Mouse (Mus musculus) Muller cell, postnatal 12 days (primary cell): ENCODE measurements around the gene Syt5.
A peak's percentile ranks its signal among the peaks of the same experiment; 100 is the strongest.
"Not testable (repeated sequence)": the region's sequence is repeated elsewhere in the genome, so short reads cannot be mapped to it uniquely, and the experiment has no call there.

Experiments used
- DNase-seq: peaks from one replicate; pipeline ENCODE4 v3.0.0-alpha.2; 2015; ENCODE audit errors: inconsistent ontology term

Syt5 gene

GRCm38 (mm10) chr7:4547221-4547641 lies at the start of gene Syt5:
TSS of gene Syt5 (minus strand) at chr7:4547541.
- DNase-seq: peak; percentile 19

DNA sequence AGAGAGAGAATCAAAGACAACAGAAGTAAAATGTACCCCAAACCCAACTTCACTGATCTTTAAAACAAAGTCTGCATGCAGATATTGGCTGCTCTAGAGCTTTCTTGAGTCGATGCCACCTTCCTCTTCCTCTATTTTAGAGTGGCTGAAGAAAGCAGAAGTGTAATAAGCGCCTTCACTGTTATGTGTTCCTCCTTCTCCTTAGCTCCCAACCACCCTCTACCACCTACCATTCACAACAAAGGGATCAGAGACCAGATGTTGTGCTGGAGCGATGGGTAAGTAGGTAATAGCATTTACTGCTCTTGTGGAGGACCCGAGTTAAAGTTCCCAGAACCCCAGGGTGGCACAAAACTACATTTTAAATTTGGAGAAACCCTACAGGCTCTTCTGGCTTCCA lies 49.7 kb upstream of the Syt5 start:
- not testable (repeated sequence) for DNase-seq

- not testable (repeated sequence) for DNase-seq
Measured at GRCm38 (mm10) chr7:4581481-4581880, 34.1 kb upstream of the Syt5 start.

- DNase-seq: not testable (repeated sequence)
Measured at GRCm38 (mm10) chr7:4572361-4572760, 25.0 kb upstream of the Syt5 start.

DNA sequence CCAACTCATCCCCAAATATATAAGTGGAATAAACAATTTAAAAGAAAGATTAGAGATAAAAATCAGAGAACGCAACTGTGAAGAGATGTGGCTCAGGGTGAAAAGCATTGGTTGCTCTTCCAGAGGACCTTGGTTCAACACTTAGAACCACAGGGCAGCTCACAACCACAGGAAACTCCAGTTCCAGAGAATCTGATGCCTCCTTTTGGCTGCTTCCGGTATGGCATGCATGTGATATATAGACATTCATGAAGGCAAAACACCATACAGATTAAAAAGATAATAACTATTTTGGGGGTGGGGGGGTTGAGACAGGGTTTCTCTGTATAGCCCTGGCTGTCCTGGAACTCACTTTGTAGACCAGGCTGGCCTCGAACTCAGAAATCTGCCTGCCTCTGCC lies 15.3 kb upstream of the Syt5 start:
- no peak for DNase-seq

- no peak for DNase-seq
Measured at GRCm38 (mm10) chr7:4557167-4557560, 9.8 kb upstream of the Syt5 start.

GRCm38 (mm10) chr7:4556256-4557166 lies 9.2 kb upstream of the Syt5 start:
- peak; percentile 79 for DNase-seq

GRCm38 (mm10) chr7:4546591-4547131 lies 680 bp downstream of the Syt5 start:
- peak; percentile 64 for DNase-seq

DNA sequence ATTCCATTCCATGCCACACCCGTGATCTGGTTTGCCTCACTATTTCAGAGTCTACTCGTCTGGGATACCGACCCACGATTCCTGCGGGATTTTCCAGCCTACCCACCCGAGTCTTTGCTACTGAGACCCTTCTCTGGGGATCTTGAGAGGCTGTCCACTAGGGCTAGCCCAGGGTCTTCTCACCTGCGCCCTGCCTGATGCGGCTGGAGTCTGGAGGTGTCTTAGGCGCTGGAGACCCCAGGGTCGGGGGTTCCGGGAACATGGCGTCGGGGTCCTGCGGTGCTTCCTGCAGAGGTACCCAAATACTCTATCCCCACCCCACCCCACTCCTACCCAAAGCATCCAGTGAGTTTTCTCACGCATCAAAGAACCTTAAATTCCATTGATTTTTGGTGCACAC lies 1.3 kb downstream of the Syt5 start:
- no peak for DNase-seq

DNA sequence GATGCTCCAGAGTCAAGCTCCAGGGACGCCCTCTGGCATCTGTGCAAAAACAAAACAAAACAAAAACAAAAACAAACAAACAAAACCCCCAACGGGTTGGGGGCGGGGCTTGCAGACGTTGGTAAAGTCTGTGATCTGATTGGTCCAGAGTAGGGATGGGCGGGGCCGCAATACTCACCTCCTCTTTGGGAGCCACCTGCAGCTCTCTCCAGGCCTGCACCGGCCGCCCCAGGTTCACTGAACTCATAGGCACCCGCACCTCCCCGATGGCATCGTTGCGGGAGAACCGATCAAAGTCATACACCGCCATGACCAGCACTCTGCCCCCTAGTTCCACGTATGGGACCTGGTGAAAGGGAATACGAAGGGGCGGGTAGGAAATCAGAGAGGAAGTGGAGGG lies 5.3 kb downstream of the Syt5 start:
- no peak for DNase-seq

DNA sequence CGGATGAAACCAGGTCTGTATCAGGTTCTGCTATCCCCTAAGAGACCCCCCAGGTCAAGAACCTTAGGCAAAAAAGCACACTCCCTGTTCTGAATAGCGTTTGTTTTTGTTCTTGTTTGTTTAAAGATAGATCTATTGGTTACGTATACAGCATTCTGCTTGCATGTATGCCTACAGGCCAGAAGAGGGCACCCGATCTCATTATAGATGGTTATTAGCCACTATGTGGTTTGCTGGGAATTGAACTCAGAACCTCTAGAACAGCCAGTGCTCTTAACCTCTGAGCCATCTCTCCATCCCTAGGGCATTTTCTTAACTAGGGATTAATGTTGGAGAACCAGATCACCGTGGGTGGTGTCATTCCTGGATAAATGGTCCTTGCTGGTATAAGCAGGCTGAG lies 6.0 kb downstream of the Syt5 start:
- DNase-seq: no peak

DNA sequence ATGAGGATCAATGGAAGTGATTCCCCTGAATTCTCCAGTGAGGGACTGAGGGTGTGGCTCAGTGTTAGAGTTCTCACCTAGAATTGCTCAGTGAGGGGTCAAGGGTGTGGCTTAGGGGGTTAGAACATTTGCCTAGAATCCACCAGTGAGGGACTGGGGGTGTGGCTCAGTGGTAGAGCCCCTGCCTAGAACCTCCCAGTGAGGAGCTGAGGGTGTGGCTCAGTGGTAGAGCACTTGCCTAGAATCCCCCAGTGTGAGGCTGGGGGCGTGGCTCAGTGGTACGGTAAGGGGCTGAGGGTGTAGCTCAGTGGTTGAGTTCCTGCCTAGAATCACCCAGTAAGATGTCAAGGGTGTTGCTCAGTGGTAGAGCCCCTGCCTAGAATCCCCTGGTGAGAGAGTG lies 8.3 kb downstream of the Syt5 start:
- no peak for DNase-seq

DNA sequence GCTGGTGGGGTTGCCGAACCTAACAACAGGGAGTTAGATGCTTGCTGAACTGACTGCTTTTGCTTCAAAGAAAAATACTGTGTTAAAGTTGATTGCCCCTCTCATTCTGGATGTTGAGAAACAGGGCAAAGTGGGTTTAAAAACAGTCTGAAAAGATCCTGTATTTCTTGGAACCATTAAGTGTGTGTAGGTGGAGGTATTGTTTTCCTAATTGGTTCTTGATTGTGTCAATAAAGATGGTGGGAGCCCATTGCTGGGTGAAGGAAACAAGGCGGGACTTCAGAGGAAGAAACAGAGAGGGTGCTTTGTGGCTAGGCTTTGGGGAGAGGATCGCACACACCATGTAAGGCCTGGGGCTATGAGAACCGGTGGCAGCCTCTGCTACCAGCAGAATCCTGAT lies 10.2 kb downstream of the Syt5 start:
- no peak for DNase-seq

GRCm38 (mm10) chr7:4536369-4536768 lies 11.0 kb downstream of the Syt5 start:
- DNase-seq: no peak

DNA sequence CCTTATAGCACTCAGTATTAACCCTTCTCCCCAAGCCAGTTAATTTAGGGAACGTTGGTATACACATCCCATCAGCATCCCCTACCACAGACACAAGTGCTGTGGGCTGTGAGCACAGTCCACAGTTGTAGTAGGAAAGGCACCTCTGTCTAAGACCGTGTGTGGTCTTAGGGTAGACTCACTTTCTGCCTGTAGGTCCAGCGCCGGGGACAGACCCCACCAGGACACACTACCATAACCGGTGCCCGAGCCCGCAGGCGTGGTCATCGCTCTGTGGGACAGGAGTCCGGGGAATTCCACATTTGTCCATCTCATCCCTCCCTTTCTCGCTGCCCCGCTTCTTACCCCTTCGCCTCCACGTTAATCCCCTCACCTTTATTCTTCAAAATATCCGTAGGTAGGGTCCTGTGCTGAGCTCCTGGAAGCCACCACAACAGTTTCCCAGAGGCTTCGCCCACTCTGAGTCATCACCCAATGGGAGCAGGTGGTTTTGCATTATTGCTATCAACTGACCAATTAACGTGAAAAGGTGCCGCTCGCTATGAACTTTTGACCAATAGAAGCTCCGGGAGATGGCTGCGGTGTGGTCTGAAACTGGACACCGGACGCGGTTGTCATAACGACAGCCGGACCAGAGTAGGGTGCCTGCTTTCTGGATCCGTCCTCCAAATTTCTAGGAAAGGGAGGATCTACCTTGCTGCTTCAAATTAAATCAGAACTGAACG lies 15.2 kb downstream of the Syt5 start, which contains the start of gene Dnaaf3:
Dnaaf3 (minus strand) TSS at position 449 of the 725 bp plus-strand sequence.
- peak; percentile 90 for DNase-seq

- DNase-seq: not testable (repeated sequence)
Measured at GRCm38 (mm10) chr7:4530166-4530565, 17.2 kb downstream of the Syt5 start.

DNA sequence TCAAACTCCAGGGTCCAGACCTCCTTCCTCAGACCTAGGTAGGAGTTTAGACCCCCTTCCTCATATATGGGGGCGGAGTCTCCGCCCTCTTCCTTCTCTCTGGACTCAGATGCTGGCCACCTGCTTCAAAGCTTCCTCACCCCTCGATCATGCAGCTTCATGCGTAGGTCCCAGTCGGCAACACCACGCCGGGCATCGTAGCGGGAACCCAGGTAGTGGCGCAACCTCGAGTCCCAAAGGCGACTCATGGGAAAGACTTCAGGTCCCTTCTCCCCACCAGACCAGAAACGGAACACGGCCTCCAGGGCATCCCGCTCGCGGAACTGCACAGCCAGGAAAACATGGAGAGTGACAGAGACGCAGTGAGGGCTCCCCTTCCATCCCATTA lies 20.0 kb downstream of the Syt5 start:
- no peak for DNase-seq

DNA sequence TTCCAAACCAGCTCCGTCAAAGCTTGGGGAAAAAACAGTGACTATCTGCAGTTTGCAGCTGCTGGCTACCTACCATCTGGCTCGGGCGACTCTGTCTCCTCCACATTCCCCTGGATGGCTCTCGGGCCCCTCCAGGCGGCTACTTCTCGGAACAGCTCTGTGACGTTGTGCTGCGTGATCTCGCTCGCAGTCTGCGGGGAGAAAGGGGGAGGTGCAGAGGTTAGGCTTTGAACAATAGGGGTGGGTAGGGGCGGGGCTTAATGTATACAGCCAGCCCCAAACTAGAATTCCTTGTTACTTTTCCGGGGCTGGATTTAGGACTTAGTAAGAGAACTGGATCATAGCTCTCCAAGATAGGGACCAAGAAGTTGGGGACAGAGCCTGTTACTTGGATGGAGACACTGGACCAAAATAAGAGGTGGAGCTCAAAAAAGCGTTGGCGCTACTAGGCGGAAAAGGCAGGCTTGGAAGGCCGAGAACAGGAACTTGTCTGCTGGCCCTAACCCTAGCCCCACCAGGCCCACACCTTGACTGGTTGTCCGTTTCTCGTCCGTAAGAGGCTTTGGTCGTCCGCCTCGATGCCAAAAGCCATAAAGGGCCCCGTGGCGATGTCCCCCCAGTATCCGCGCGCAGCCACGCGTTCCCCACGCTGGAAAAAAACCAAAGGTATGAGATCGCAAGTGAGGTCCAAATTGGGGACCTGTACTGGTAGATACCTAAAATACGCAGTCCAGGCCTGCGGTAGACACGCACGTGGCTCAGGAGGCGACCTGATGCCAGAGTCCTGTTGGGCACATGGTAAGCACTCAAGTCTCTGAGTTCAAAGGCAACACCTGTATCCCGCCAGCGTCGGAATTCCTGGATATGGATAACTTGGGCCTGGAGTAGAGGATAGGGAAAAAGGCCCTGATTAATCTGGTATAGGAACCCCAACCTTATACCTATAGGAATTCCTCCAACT lies 20.7 kb downstream of the Syt5 start:
- peak; percentile 91 for DNase-seq

GRCm38 (mm10) chr7:4524212-4524922 lies 23.0 kb downstream of the Syt5 start, which contains the start of gene Tnni3:
TSS of gene Tnni3 (minus strand) at chr7:4524229.
- DNase-seq: peak; percentile 64
